Mouse (Mus musculus): ENCODE measurements around the gene Nlk.

Nlk gene

DNA sequence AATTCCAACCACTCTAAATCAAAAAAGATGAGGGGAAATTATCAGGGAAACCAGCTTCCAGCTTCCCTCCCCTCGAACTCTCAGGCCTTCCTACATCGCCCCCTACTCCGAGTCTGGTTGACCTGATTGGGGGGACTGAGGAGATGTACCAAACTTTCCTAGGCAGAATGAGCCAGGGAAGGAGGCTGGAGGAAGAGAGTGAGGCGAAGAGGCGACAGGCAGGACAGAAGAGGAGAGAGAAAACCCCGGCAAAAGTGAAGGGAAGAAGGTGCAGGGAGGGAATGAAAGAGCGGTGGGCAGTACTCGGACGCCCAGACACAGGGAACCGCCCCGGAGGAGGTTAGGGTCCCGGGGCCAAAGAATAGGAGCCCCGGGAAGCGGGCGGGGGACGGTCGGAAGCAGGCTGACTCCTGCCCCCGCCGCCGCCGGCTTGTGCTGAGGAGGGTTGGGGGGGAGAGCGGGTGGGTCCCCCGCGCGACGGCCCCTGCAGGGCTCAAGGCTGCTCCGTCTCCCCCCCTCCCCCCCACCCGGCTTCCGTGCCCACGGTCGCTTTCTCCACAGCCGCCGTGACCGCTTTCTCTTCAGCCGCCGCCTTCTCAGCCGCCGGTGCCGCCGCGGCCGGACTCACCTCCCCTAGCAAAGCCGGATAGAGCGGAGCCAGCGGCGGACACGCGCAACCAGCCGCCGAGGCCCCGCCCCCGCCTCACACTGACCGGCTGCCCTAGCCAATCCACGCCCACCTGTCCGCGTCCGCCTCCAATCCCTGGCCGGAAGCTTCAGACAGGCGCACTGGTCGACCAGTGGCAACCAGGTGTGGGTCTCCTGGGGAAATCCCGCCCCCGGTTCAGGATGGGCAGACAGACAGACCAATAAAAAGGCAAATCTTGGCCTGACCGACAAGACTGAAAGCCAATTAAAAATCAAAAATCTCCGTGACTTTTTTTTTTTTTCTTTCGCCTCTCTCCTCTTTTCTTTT lies at the start of gene Nlk:
TSS of gene Nlk (minus strand) at position 597 of the 976 bp plus-strand sequence.
- peak; percentile 100 for DNase-seq

DNA sequence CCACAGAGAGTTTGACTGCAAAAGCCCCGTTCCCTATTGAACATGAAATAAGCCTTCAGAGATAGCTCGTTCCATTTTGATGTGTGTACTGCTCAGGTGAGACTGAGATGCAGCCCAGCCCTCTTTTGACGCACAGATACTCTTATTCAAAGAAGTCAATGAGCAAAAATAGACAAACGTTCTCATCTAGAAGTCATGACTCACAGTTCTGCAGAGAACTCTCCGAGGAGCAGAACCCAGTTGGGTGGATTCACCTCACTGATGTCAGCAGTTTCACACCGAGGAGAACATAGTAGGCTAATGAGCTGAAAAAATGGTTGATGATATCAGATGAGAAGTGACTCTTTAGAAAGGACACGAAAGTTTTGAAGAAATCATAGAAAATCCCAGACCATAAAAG lies 49.1 kb upstream of the Nlk start:
- DNase-seq = no peak

DNA sequence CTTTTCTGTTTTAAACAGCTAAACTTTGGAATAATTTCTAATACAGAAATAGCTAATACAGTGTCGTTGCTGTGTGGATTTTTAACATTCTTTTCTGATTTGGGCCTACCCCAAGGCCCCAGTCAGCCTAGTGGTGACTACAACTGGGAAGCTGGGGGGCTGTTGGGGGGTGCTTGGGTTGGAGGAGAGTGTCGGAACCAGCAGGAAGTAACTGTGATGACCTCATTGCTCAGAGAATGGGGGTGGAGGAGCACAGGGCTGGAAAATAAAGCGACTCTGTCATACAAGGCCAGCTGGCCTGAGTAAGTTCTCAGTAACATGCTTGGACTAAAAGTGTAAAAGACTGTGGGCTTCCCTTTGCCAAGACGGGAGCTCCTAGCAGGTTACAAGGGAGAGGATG lies 48.3 kb upstream of the Nlk start:
- peak; percentile 76 for DNase-seq

DNA sequence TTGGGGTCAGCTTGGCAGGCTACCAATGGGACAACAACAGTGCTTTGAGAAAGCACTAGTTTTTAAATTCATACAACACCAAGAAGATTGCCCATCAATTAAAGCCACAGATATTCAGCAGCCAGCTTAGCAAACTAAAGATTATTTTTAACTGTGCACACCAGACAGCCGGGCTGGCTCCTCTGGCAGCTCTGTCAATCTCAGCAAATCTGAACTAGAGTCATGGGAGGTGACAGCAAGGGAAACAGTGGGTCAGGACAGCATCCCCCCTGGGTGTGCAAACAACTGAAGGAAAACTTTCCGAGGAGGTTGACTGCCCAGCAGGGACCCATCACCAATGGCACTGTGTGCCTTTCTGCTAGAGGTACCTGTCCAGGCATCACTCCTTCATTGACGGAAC lies 45.3 kb upstream of the Nlk start:
- DNase-seq = peak; percentile 71

DNA sequence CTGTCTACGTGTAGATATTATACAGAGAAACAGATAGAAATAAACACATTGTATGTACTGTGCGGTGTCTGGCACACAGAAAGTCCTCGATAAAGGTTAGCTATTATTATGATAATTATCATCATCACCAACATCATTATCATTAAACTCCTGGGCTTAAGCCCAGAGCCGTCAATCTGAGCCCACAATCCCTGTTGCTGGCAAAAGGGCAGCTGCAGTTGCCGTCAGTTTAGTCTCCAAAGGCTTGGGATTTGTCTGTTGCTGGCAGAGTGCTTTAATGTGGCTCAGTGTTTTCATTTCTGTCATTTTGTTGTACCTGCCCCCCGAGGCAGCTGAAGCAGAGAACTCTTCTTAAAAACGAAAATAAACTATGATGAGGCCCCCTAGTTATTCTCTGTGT lies 44.8 kb upstream of the Nlk start:
- DNase-seq = no peak

DNA sequence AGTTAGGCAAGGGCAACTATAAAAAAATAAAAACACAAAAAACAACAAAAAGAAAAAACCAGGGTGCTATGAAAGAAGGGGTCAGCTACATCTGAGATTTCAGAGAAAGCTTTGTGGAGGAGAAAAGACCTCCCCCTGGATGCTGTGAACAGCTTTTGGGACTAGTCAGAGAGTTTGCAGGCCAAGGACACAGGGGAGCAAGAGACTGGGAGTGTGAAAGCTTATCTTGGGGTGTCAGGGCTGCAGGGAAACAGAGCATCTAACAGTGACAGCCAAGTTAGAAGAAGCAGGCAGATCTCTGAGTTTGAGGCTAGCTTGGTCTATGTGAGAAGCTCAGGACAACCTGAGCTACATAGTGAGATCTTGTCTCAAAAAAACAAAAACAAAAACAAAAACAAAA lies 42.2 kb upstream of the Nlk start:
- no peak for DNase-seq

DNA sequence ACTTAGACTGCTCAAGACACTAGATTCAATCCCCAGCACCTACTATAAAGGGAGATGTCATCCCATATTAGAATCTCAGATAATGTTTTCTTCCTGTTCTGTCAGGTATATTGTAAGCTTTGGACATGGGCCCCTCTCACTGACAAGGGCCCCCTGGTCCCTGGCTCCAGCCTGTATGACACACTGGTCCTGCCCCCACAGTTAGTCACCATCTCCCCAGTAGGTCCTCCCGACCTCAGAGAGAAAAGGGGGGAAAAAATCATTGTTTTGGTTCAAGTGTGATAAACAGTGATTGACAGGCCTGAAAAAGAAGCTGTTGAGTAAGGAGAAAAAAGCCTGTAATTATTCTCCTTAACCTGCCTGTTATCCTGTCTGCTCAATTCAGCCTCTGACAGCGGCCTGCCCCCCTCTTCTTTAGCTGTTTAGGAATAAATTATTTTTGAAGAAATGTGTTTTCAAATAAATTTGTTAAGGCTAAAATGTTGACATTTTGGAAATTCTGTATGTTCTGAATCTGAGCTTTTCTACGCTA lies 39.8 kb upstream of the Nlk start:
- no peak for DNase-seq

DNA sequence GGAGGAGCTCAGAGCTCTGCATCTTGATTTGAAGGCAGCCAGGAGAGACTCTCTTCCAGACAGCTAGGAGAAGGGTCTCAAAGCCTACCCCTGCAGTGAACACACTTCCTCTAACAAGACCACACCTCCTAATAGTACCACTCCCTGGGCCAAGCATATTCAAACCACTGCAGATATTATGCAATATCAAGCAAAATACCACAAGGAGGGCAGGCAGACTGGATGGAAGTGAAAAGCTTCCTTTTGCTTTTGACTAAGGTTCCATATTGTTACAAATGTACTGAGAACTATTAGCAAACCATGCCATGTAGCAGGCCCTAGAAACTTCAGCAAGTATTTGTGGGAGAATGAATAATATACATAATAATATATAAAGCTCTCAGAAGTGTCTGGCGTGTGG lies 38.0 kb upstream of the Nlk start:
- no peak for DNase-seq

DNA sequence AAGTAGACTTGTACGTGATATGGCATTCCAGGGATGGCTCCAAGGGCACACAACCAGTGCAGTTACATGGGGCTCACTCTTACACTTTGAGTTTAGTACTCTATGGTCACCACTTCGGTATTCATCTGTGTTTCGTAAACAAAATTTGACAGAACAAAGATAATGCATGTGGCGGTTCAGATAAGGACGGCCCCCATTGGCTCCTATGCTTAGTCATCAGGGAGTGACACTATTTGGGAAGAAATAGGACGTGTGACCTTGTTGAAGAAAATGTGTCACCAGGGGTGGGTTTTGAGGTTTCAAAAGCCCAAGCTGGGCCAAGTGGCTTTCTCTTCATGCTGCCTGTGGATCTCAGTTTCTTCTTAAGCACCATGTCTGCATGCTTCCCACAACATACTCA lies 35.4 kb upstream of the Nlk start:
- DNase-seq = no peak

DNA sequence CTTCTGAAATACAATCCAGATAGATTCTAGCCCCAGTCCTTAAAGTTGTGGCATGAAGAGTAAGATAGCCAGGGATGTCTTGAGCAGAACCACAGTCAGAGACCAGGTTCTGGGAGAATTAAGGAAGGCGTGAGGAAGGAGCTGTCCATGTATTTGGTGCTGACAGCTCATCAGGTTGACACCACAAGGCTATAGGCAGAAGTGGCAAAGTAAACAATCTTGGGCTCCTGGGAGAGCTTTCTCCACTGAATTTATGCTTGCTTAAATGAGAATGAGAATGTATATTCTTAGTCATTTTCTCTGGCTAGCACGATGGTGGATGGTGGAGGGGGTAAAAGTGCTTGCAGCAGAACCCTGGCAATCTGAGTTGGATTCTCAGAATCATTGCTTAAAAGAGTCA lies 33.7 kb upstream of the Nlk start:
- DNase-seq = peak; percentile 9

DNA sequence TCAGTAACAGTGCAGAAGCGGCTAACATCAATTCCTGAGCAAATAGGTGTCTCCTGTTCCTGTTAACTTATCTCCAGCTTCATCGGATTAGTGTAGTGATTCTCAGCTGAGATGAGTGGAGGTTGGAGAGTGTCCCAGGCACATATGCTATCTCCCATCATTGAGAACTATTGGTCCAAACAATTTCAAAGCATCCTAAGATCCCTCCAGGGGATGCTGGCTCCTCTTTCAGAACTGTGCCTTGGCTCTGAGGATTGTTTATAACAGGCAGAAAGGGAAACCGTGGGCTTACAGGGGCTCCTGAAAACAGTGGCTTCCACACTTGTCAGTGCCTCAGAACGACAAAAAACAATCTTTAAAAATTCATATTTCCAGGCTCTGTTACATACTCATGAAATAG lies 30.9 kb upstream of the Nlk start:
- no peak for DNase-seq

DNA sequence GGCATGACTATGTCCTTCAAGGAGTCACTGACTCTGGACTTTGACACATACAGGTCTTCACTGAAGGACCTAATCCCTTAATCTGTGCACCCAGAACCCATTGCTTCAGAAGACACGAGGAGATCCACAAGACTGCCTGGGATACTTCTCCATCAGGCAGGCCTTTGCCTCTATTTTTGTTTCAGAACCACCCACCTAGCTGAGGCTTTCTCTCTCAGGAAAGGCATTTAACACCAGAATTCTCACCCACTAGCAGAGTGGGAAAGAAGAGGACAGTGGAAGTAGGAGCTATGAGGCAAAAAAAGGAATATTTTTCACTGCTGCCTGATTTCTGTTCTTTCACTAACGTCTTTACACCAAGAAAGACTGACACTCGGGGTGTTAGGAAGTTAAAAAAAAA lies 29.2 kb upstream of the Nlk start:
- DNase-seq = no peak

DNA sequence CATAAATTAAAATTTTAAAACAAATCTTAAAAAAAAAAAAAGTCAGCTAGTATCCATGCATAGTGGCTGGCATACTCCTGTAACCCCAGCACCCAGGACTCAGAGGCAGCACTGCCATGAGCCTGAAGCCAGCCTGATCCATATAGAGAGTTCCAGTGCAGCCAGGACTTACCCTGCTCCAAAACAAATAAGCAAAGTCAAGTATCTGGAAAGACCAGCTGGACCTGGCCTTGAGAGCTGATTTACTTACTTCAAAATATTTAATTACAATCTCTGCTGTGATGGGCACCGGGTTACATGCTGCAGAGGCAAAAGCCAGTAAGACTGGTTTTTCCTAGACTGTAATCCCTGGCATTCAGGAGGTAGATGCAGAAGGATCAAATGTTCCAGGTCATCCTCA lies 27.6 kb upstream of the Nlk start:
- DNase-seq = peak; percentile 15

DNA sequence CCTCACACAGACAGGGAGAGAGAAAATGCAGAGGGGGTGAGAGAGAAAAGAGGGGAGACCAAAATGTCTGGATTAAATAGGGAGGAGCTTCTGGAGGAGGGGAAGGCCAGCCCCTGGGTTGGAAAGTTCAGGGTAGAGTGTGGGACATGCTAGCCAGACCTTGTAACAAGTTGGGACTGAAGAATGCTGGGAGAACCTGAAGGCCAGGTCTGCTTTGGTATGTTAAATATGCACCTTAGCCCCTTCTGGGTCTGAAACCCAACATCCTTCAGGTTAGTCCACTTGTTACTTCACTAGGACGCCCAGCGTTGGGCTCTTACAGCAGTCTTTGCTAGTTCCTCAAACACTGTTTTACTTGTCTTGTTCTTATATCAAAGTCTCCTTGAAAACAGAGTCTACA lies 24.2 kb upstream of the Nlk start:
- no peak for DNase-seq

DNA sequence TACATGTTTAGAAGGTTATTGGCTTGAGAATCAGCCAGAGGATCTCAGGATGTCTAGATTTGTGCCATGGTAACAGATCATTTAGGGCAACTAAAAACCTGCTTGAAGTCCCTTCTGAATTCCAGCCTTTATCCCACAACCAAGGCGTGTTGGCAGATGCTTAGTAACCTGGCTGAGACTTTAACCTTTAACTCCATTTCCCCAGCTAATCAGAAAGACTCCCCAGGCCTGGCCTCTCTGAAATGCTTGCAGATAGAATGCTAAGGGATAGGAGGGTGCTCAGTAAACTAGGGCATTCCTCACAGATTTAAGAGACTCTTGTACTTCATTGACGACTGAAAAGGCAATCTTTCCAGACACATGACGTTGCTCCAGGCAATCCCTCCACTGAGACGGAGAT lies 20.5 kb upstream of the Nlk start:
- no peak for DNase-seq

DNA sequence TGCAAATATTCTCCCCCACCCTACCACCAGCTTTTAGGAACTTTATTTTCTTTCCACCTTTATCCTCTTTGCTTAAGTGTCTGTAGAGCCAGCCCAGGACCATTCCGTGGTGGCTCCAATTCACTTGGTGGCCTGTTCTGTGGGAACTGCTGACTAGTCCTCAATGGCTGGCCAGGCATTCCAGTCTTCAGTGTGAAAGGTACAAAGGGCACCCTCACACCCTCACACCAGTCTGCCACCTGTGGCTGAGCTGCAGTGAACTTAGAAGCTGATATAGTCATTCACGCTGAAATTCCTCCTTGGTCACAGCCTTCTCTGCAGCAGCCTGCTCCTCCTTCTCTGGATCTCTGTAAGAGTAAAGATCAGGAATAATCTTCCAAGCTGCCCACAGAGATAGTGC lies 11.5 kb upstream of the Nlk start:
- no peak for DNase-seq

DNA sequence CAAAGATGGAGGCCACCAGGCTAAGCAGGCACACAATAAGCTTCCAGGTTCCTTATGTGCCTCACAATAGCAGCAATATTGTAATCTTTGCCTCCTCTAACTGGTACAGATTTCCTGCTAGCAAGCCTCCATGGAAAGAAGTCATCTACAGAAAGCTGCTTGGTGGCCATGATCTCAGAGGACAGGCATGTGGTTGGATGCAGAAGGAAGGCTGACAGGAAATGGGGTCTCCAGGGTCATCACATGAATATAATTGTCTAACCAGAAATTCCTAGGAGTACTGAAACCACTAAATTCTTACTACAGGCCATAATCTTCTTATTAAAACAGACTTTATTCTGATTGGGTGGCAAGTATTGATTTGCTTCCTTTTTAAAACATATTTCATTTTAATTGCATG lies 8.9 kb upstream of the Nlk start:
- DNase-seq = no peak

DNA sequence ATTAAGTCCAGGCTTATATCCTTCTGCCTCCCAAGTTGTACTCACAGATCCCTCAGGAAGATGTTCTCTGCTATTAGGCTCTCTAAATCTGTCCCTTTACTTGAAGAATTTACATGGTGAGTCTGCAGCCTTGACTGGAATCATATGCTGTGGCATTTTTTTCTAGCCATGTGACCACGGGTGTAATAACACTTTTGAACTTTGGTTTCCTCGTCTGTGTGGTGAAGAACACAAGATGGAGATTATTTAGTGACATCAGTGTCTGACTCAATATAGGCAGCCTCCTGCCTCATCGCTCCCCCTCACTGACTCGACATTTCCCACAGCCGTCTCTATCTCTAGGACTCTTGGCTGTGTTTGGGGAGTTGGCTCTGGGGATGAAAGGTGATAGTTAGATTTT lies 5.9 kb upstream of the Nlk start:
- DNase-seq = no peak

DNA sequence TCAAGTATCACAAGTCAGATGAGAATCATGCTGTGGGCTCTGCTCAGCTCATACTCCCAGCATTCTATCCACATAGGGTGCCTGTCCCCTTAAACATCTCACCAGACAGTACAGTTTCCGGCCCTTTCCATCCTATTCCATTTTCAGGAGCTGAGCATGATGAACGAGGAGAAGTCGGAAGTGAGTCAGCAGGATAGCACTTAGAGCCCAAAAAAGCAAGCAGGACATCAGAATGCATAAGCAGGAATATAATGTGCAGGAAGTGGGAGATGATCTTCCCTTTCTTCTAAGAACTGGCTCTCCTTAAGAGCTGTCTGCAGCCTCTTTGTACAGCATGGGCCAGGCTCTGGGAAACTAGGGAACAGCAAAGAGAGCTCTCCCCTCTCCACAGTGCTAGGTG lies 5.1 kb upstream of the Nlk start:
- DNase-seq = peak; percentile 20

DNA sequence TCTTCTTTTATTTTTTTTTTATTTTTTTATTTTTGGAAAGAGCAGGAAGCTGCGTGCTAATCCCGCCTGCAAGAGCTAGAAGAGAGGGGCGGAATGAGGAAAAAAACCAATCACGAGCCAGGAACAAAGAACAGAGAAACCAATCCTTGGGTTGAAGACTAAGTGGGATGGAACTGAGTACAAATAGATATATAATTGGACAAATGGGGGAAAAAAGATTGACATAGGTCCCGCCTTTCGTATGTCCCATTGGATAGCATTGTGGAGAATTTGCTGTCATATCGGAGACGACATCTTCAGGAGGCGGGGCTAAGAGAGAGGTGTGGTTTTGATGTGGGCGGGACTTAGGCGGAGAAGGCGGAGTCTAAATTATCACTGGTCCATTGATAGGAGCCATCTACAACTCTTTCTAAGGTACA lies 589 bp upstream of the Nlk start:
- DNase-seq = peak; percentile 96

DNA sequence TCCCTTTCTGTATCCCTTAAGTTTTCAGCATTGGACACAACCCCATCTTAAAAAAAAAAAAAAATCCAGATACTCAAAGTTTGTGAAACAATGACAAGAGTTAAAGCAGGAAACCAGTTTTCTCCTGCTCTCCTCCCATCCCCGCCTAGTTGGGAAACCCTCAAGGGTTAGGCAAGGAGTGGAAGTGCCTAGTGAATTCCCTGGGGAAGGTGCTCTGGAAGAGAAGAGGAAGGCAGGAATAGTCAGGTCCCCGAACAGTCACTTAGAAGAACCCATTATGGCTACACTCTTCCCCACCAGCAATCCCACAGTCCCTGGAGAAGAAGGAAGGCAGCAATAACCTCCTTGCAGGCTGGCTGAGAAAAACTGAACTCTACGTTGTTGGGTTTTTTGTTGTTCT lies 2.9 kb downstream of the Nlk start:
- peak; percentile 19 for DNase-seq

DNA sequence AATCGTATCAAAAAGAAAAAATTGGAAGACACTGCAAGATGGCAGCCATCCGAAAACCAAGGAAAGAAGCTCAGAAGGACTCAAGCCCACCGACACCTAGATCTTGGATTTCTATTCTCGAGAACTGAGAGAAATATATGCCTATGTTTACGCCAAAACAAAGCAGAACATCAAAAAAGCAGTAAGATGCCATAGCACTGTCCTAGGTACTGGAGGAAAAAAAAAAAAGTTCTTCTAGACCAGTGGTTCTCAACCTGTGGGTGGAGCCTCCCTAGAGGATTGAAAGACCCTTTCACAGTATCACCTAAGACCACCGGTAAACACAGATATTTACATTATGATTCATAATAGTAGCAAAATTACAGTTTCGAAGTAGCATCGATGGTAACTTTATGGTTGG lies 3.9 kb downstream of the Nlk start:
- DNase-seq = no peak

DNA sequence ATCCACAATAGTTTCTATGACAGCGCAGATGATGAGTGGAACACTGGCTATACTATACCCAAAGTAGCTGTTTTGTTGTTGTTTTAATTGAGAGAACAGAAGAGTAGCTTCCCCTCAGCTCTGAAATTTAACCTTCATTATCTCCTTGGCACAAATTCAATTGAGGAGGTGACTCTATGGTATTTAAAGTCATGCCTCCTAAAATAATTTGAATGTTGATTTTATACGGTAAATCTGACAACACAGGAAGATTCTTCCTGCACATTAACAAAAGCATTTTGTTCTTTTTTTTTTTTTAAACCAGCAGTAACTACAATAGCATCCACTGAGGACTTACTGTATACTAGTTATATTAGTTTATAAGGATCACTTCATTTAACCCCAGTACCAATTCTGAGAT lies 6.0 kb downstream of the Nlk start:
- no peak for DNase-seq

DNA sequence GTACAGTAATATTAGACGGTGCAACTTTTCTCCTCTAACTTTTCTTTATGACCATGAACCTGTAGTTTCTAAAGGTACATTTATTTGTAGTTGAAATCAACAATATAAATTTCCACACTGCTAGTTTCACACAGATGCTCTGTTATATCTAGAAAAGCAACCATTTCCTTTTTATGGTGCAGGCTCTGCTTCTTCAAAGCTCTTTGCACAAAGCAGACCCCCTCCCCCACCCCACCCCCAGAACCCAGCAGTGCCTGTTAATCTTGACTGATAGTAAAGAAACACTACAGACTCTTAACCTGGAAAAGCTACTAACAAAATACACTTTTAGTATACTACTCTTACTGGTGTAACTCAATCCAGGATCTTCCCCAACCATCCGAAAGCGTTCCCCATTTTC lies 6.6 kb downstream of the Nlk start:
- DNase-seq = no peak

DNA sequence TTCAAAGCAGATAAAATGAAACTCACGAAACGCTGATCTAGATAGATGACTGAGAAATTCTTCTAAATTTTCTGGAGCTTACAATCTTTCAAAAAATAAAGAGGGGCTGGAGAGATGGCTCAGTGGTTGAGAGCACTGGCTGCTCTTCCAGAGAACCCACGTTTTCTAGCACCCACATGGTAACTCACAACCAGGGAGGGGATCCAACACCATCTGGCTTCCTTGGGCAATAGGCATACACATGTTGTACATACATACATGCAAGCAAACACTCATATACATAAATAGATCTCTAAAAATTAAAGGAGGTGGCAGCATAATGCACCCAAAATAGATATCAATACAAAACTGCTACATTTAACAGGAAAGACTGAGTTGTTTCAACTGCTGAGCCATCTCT lies 16.1 kb downstream of the Nlk start:
- no peak for DNase-seq
